Mouse (Mus musculus) lung, embryonic 15.5 days (tissue): ENCODE measurements at regions not wholly inside any gene's neighbourhood (a gene's known extent, or its start where the extent isn't known, plus 50 kb on each side); places are given as distances from the start of the nearest gene placed in this dataset.
A peak's percentile ranks its signal among the peaks of the same experiment; 100 is the strongest.

Source experiments
- ATAC-seq: fragments of 200-750 bp; cut with Nextera tagmentation; 2 replicates; pipeline ENCODE4 v1.8.0; 2017; ENCODE audit warnings: moderate number of reproducible peaks, borderline replicate concordance; ENCODE audit not compliant: low FRiP score, low TSS enrichment; ENCODE audit errors: extremely low read depth
- H3K27ac ChIP-seq: fragments of 300-500 bp; sonication (generic); 2 replicates; pipeline ENCODE4 v1.5.1; 2015; ENCODE audit warnings: moderate library complexity, mild to moderate bottlenecking, inconsistent platforms
- H3K27me3 ChIP-seq: fragments of 300-500 bp; sonication (generic); 2 replicates; pipeline ENCODE4 v1.6.1; 2015; ENCODE audit warnings: inconsistent platforms
- H3K36me3 ChIP-seq: fragments of 300-500 bp; sonication (generic); 2 replicates; pipeline ENCODE4 v1.6.1; 2015; ENCODE audit warnings: inconsistent platforms
- H3K4me1 ChIP-seq: fragments of 300-500 bp; sonication (generic); 2 replicates; pipeline ENCODE4 v1.6.1; 2015; ENCODE audit warnings: inconsistent platforms
- H3K4me2 ChIP-seq: fragments of 300-500 bp; sonication (generic); 2 replicates; pipeline ENCODE4 v1.6.1; 2015; ENCODE audit warnings: inconsistent platforms, mild to moderate bottlenecking, moderate library complexity
- H3K4me3 ChIP-seq: fragments of 300-500 bp; sonication (generic); 2 replicates; pipeline ENCODE4 v1.5.1; 2015; ENCODE audit warnings: mild to moderate bottlenecking, inconsistent platforms
- H3K9ac ChIP-seq: fragments of 300-500 bp; sonication (generic); 2 replicates; pipeline ENCODE4 v1.6.1; 2015; ENCODE audit warnings: inconsistent platforms
- H3K9me3 ChIP-seq: fragments of 300-500 bp; sonication (generic); 2 replicates; pipeline ENCODE4 v1.6.1; 2016; ENCODE audit warnings: inconsistent platforms
- WGBS: fragments of 180-500 bp; shearing (Covaris S2); methylation state at CpG from one replicate; pipeline ENCODE4 v1.1.7; 2015; 5-methylcytosine and 5-hydroxymethylcytosine counted together

DNA sequence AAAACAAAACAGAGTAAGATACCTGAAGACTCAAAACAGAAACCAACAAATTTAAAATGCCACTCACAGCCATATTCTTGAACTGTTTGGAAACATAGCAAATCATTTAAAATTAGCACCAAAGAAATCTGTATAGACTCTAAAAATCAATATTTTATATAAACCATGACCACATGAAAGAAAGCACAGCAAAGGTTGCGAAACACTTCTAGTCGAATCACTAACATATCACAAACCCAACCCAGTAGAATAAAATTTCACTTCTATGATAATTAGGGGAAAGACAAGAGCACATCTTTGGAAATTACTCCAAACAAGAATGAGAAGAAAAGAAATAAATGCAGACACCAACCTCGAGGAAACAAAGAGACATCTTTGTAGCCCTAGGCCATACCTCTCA lies 630.0 kb upstream of the Sox9 start:
- H3K27me3 ChIP-seq, result no peaks in the 10 kb centered on the region
- no peak overlapping the region for H3K27ac ChIP-seq
- peaks cover 10% of the 10 kb centered on the region; the same call in 1 of the 2 replicates for H3K4me1 ChIP-seq
- ATAC-seq, result no peak
- no peak overlapping the region for H3K4me2 ChIP-seq
- H3K36me3 ChIP-seq, result no peaks in the 10 kb centered on the region
- H3K9me3 ChIP-seq, result no peaks in the 10 kb centered on the region
- no peak overlapping the region for H3K9ac ChIP-seq
- 79% methylated on average over 3 of the region's 3 CpGs for WGBS
- H3K4me3 ChIP-seq, result no peak overlapping the region

DNA sequence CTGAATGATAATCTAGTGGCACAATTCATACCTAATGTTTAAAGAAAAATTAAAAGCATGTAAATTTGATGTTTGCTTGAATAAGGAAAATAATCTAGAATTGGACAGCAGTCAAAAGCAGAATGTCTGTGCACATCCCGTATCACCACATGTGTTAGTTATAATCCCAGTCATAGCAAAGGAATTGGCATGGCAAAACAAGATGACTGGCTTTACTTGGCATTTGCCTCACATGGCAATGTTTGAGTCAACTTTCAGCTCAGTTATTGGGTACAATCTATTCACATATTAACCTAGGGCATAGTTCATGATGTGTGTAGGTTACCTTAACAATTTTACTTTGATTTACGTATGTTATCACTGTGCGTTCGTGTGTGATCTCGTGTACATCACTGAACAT lies 628.8 kb upstream of the Sox9 start:
- Histone ChIP-seq H3K27ac (no peak overlapping the region), H3K27me3 (no peaks in the 10 kb centered on the region), H3K4me2 (no peak overlapping the region), H3K9me3 (no peaks in the 10 kb centered on the region), H3K4me1 (peaks cover 10% of the 10 kb centered on the region; the same call in 1 of the 2 replicates), H3K9ac (no peak overlapping the region), H3K36me3 (no peaks in the 10 kb centered on the region), H3K4me3 (no peak overlapping the region)
- ATAC-seq, result no peak
- 85% methylated on average over 5 of the region's 5 CpGs for WGBS

DNA sequence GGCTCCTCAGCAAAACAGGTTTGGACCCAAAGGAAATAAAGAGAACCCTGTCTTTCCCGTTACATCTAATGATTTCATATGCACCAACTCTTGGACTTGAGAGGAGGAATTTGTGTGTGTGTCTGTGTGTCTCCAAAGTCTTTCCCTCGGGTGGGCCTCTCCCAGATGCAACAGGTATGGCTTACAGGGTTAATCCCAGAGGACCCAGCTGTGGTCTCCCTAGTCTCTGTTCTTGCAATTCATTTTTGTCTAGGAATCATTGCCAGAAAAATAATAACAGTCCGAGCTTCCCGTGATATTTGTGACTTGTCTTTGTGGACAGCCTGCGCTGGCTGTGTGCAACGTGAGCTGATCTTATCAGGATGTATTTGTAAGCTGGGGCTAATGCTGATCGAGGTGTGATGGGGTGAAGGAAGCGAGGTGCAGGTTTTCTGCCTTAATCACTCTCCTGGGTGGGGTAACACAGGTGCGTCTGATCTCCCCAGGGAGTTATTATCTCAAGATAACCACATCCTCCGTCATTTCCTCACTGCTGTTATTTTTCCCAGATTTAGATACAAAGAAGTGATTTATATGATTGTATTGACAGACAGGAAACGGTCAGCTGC lies 627.2 kb upstream of the Sox9 start:
- Histone ChIP-seq H3K36me3 (no peaks in the 10 kb centered on the region), H3K27ac (no peak overlapping the region), H3K4me1 (peaks cover 10% of the 10 kb centered on the region; the same call in 1 of the 2 replicates), H3K9me3 (no peaks in the 10 kb centered on the region), H3K4me2 (peak overlapping the region; percentile 30), H3K27me3 (no peaks in the 10 kb centered on the region), H3K9ac (no peak overlapping the region), H3K4me3 (no peak overlapping the region)
- WGBS, result 12% methylated on average over 11 of the region's 11 CpGs
- ATAC-seq, result no peak

DNA sequence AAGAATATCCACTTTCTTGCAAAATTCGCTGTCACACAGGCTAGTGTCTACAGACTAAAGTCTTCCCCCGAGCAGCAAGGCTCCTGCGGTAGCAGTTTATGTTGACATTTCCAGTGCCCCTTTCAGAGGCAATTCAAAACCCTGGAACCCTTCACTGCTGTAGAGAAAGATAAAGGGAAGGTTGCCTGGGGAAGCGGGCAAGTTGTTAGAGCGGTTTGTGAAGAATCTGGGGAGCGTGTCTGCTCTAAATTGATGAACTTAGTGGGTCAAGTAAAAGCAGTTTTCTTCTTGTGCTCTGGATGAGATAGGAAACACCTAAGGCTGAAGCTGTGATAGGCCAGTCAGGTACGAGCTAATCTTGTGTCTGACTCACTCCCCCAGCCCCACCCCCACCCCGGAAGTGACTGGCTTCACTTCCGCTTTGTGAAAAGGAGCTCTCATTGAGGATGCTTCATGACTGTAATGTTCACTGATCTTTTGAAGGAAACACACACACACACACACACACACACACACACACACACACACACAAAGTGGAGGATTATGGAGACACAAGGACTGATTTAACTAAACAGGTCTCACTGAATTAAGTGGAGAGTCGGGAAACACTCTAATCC lies 626.6 kb upstream of the Sox9 start:
- H3K36me3 ChIP-seq, result no peaks in the 10 kb centered on the region
- no peak overlapping the region for H3K9ac ChIP-seq
- H3K4me2 ChIP-seq, result peak overlapping the region; percentile 30
- peaks cover 10% of the 10 kb centered on the region; the same call in 1 of the 2 replicates for H3K4me1 ChIP-seq
- no peaks in the 10 kb centered on the region for H3K9me3 ChIP-seq
- H3K4me3 ChIP-seq, result no peak overlapping the region
- 21% methylated on average over 10 of the region's 10 CpGs for WGBS
- no peaks in the 10 kb centered on the region for H3K27me3 ChIP-seq
- no peak overlapping the region for H3K27ac ChIP-seq
- no peak for ATAC-seq

DNA sequence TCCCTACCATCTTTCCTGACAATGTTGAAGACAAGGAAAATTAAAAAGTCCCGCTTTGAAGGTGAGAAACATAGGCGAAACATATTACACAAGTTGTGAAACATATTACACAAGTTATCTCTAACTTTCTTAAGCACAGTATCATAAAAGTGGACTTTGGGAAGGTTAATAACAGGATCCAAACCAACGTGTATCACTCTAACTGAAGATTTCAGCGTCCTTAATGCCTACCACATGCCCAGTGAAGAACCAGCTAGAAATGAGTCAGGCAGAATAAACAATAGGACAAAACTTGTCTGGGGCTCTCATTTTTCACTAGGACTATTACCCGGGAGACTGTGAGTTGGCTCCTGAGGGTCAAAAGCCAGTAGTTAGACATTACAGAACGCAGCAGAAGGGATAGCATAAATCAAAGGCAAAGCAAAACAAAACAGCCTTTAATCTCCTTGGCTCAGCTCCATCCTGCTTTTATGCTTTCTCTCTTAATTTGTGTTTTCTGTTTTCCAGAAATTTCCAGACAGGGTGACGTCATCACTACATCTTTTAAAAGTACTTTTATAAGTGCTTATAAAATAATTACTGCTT lies 618.3 kb upstream of the Sox9 start:
- Histone ChIP-seq H3K27me3 (no peaks in the 10 kb centered on the region), H3K4me1 (no peaks in the 10 kb centered on the region), H3K4me2 (no peak overlapping the region), H3K9me3 (no peaks in the 10 kb centered on the region), H3K27ac (no peak overlapping the region), H3K4me3 (no peak overlapping the region), H3K36me3 (no peaks in the 10 kb centered on the region), H3K9ac (no peak overlapping the region)
- no peak for ATAC-seq
- WGBS, result 43% methylated on average over 7 of the region's 7 CpGs

DNA sequence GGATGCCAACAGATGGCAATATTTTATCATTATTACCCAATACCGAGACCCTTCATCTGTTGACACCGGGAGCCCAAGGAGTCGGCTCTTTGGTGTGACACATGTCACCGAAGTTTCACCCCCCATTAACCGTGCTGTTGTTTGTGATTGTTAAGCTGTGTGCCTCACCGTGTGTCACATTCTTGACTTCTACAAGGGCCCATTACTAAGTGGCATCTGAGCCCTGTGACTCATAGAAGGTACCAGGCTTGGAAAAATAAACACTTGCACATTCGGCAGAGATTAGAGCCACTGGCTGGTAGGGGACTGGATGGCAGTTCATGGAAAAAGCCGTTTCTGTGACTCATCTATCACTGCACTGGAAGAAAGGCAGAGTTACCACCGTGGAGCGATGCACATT lies 608.4 kb upstream of the Sox9 start:
- Histone ChIP-seq H3K9me3 (no peaks in the 10 kb centered on the region), H3K9ac (no peak overlapping the region), H3K4me3 (no peak overlapping the region), H3K36me3 (no peaks in the 10 kb centered on the region), H3K27ac (no peak overlapping the region), H3K4me2 (no peak overlapping the region), H3K4me1 (no peaks in the 10 kb centered on the region), H3K27me3 (no peaks in the 10 kb centered on the region)
- 31% methylated on average over 10 of the region's 10 CpGs for WGBS
- ATAC-seq, result no peak

DNA sequence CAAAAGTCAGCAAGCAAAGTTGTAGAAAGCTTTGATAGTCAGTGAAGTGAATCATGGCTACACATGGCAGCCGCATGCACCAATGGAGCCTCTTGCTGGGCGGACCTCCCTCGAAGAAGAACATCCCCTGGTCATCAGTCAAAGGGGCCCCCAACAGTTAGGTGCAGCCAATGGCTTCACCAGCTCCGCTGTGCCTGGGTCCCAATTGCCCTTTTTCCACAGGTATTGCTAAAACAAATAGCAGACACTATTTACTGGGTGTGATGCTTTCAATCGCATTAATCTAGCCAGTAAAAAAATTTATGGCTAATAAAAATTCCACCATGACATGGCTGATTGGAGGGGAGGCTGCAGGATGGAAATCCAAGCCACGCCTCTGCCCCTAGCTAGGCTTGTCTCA lies 606.7 kb upstream of the Sox9 start:
- 87% methylated on average over 6 of the region's 6 CpGs for WGBS
- Histone ChIP-seq H3K9ac (no peak overlapping the region), H3K27me3 (no peaks in the 10 kb centered on the region), H3K4me2 (no peak overlapping the region), H3K4me1 (no peaks in the 10 kb centered on the region), H3K27ac (no peak overlapping the region), H3K36me3 (no peaks in the 10 kb centered on the region), H3K4me3 (no peak overlapping the region), H3K9me3 (no peaks in the 10 kb centered on the region)
- no peak for ATAC-seq

DNA sequence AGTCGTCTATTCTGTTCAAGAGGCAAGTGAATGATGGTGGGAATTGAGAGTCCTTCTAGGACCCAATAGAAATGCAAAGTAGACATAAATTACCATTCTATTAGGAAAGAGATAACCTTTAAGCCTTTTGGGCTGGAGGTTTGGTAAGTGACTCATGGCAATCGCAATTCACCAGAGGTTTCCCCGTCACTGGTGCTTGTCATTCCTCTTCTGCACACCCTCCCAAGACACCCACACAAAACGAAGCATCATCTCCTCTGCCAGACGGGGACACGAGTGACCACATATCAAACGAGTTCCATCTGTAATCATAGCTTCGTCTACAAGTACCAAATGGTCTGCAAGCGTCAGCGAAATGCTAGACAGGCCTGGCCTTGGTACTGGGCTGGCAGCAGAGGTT lies 601.4 kb upstream of the Sox9 start:
- Histone ChIP-seq H3K4me2 (no peak overlapping the region), H3K9ac (no peak overlapping the region), H3K4me3 (no peak overlapping the region), H3K27ac (no peak overlapping the region), H3K9me3 (no peaks in the 10 kb centered on the region), H3K27me3 (no peaks in the 10 kb centered on the region), H3K4me1 (no peaks in the 10 kb centered on the region), H3K36me3 (no peaks in the 10 kb centered on the region)
- WGBS, result 72% methylated on average over 10 of the region's 10 CpGs
- no peak for ATAC-seq

DNA sequence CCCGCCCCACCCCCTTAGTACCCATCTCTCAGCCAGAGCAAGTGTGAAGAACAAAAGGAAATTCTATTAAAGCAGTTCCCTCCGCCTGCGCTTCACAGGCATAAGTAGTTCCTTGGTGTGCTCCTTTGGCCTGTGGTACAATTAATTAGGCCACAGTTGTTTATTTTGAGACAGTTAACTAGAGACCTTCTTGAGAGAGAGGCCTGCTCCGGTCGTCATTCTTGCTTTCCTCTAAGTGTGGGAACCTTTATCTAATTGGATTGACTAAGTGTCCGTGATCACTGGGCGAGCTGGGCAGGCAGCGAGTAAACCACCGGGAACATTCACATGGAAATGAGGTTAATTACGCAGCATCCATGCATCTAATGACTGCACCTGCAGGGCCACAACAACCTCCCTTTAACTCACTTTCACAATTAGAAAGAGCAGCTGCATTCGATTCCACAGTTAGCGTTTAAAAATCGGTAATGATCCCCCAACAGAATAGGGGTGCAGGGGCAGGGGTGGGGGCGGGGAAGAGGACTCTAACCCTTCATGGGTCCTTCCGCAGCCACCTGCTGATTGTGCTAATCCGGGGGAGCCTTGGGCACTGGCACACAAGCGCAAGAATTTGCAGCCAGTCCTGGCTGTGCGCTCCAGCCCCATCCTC lies 584.3 kb upstream of the Sox9 start:
- Histone ChIP-seq H3K9ac (no peak overlapping the region), H3K4me2 (no peak overlapping the region)
- no peak for ATAC-seq

DNA sequence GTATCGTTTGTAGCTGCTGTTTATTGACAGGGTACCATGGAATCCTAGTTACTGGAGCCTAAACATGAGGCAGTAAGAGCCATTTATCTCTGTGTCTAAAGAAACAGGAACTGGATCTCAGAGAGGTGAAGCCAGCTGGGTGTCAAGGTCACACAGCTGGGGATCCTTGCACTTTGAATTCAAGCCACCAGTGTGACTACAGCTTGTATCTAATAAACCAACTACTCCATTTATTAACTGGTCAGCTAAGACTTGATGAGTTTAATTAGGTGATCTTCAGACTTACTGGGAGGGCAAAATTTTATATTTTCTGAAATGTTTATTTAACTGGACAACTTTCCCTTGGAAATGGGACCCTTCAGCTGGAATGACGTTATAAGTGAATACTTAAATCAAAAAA lies 577.5 kb upstream of the Sox9 start:
- WGBS, result 28% methylated on average over 2 of the region's 2 CpGs

More for the DNA sequence above, 584.3 kb upstream of the Sox9 start:
- Histone ChIP-seq H3K27ac (no peak overlapping the region), H3K27me3 (peaks cover 14% of the 10 kb centered on the region; the same call in 1 of the 2 replicates), H3K36me3 (no peaks in the 10 kb centered on the region), H3K4me3 (no peak overlapping the region), H3K4me1 (no peaks in the 10 kb centered on the region), H3K9me3 (no peaks in the 10 kb centered on the region)
- WGBS, result 25% methylated on average over 18 of the region's 18 CpGs

DNA sequence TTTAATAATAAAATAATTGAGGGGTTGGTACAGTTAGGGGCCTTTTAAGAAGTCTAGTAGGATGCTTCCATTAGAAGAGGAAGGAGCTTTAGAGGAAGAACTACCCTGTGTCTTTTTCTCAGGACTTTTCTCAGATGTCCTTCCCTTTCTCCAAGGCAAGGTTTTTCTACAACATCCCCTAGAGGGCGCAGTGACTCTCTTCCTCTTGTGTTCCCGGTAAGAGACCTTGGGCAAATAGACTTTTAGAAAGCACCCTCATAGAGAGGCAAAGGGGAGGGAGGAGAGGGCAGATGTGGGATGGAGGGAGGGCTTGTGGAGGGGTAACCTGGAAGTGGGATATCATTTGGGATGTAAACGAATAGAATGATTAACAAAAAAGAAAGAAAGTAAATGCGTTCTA lies 572.6 kb upstream of the Sox9 start:
- H3K4me1 ChIP-seq, result no peaks in the 10 kb centered on the region
- ATAC-seq, result no peak
- H3K27ac ChIP-seq, result no peak overlapping the region
- WGBS, result 31% methylated on average over 4 of the region's 4 CpGs
- no peaks in the 10 kb centered on the region for H3K9me3 ChIP-seq
- H3K4me3 ChIP-seq, result no peak overlapping the region
- H3K27me3 ChIP-seq, result peaks cover 10% of the 10 kb centered on the region; the same call in 1 of the 2 replicates
- H3K4me2 ChIP-seq, result no peak overlapping the region
- H3K9ac ChIP-seq, result no peak overlapping the region
- no peaks in the 10 kb centered on the region for H3K36me3 ChIP-seq

More for the DNA sequence above, 577.5 kb upstream of the Sox9 start:
- Histone ChIP-seq H3K9me3 (no peaks in the 10 kb centered on the region), H3K4me3 (no peak overlapping the region), H3K27ac (no peak overlapping the region), H3K36me3 (no peaks in the 10 kb centered on the region), H3K9ac (no peak overlapping the region), H3K4me1 (no peaks in the 10 kb centered on the region), H3K27me3 (peaks cover 20% of the 10 kb centered on the region; the same call in 1 of the 2 replicates), H3K4me2 (no peak overlapping the region)
- ATAC-seq, result peak; percentile 79; the same call in 1 of the 2 replicates
